Mouse (Mus musculus): Measurements from ENCODE around the gene Dnm2. TPM values are rescaled to one million over a fixed set of nuclear protein-coding genes. Genes with fewer than 3 reads are reported as not detected.
"Not testable (repeated sequence)": the region's sequence is repeated elsewhere in the genome, so short reads cannot be mapped to it uniquely, and the experiment has no call there.

Dnm2 gene
- total RNA-seq, 2 experiments from 2014 or later = 63.9 to 72.4 TPM

- DNase-seq = no peak
- intact Hi-C loops (cut with DNase I) = no loop called here
These were observed 111.8 kb downstream of the Dnm2 start for GRCm38 (mm10) chr9:21536501-21536900.

- DNase-seq = no peak
- intact Hi-C loops (cut with DNase I) = no loop called here
These were observed 112.3 kb downstream of the Dnm2 start for GRCm38 (mm10) chr9:21537009-21537408.

GRCm38 (mm10) chr9:21539981-21540753 is 115.5 kb downstream of the Dnm2 start:
- intact Hi-C loops (cut with DNase I) = no loop called here

GRCm38 (mm10) chr9:21542001-21542400 is 117.3 kb downstream of the Dnm2 start:
- intact Hi-C loops (cut with DNase I); DNase-seq: not testable (repeated sequence)

More at GRCm38 (mm10) chr9:21539981-21540753, 115.5 kb downstream of the Dnm2 start:
- DNase-seq = no peak

DNA sequence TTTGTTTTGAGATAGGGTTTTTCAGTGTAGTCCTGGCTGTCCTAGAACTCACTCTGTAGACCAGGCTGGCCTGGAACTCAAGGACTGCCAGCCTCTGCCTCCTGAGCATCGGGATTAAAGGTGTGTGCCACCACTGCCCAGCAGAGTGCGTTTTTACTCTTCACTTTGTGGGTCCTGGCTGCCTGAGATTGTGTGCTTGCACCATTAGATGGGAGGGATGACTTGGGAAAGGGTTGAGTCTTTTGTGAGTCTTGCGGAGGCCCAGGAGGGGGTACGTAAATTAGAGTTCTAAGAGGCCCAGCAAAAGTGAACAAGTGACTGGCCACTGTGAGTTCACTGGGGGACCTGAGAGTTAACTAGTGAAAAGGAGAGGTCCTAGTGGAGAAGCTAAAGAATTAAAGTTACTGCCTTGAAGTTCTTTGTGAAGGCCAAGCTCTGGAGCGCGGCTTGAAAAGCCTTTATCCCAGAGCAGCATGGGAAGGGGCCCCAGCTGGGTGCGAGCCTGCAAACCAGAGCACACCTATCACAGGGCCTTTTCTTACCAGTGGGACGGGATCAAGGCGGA is 120.7 kb downstream of the Dnm2 start:
- no peak for DNase-seq
- intact Hi-C loops (cut with DNase I) = no loop called here

- DNase-seq = peak; percentile 99
- intact Hi-C loops (cut with DNase I) = loop anchor here (2.0 kb wide), 2 partner anchors 35 to 45 kb away; partner anchors contain the start of gene Tmed1
These were observed 121.4 kb downstream of the Dnm2 start for GRCm38 (mm10) chr9:21545916-21546788.

DNA sequence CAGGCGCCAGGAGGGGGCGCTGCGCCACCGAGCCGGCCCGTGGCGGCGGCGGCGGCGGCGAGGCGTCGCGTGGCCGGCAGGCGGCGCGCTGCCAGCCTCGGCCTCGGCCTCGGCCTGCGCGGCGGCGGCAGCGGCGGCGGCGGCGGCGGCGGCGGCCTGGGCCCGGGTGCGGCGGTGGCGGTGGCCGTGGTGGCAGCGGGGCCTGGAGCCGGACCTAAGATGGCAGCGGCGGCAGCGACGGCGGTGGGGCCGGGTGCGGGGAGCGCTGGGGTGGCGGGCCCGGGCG is 122.0 kb downstream of the Dnm2 start, which contains the start of gene Carm1:
TSS of gene Carm1 (plus strand) at position 106 of the 286 bp plus-strand sequence.
- intact Hi-C loops (cut with DNase I) = loop anchor here (2.0 kb wide), 2 partner anchors 36 to 44 kb away; partner anchors contain the start of gene Tmed1
- no peak for DNase-seq

DNA sequence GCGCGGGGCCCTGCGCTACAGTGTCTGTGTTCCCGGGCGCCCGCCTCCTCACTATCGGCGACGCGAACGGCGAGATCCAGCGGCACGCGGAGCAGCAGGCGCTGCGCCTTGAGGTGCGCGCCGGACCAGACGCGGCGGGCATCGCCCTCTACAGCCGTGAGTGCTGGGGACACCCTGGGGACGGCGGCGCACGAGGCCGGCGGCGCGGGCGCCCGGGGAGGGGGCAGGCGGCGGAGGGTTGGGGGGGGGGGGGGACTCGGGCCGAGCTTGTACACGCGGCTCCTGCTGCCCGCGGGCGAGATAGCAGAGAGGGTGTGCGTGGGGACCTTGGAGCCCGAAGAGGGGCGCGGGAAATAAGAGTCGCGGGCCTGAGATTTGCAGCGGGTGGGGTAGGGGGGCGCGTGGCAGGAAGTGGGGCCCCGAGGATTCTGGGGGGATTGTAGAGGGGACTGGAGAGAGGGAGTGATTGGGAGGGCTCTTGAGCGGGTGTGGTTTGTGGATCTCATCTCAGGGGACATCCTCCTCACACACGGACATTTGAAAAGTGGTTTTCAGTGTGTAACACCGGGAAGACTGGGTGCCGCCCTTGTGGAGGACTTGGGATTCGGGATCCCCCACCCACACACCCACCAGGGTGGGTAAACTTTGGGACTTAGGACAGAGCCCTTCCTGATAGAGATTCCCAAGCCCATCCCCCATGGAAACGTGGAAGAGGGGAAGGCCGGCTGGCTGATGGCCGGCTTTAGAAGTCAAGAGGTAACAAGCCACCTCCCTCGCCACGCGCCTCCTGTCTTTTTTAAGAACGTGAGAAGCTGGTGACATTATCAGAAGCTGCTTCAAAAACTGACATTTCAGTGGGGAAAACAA is 122.6 kb downstream of the Dnm2 start:
- peak; percentile 38 to 79 for DNase-seq
- intact Hi-C loops (cut with DNase I) = loop anchor here (2.0 kb wide), 2 partner anchors 37 to 43 kb away; partner anchors contain the start of gene Tmed1

DNA sequence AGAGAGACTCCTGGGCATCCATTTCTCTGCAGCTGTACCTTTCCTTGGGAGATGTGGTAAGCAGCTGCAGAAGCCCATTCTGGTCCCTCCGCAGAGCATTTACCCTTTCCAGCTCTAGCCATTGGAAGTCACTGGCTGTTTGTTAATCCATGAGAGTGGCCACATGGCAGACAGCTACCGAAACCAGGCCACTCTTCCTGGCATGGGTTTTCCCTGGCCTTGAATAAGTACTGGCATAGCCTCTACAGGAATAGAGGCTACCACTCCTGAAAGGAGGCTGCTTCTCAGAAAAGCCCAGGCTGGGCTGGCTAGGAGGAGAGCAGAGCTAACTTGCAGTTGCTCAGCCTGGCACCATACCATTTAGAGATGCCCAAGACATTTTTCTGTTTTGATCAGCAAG is 126.3 kb downstream of the Dnm2 start:
- intact Hi-C loops (cut with DNase I) = no loop called here
- DNase-seq = no peak

- intact Hi-C loops (cut with DNase I) = no loop called here
These were observed 129.0 kb downstream of the Dnm2 start for GRCm38 (mm10) chr9:21553607-21554273.

DNA sequence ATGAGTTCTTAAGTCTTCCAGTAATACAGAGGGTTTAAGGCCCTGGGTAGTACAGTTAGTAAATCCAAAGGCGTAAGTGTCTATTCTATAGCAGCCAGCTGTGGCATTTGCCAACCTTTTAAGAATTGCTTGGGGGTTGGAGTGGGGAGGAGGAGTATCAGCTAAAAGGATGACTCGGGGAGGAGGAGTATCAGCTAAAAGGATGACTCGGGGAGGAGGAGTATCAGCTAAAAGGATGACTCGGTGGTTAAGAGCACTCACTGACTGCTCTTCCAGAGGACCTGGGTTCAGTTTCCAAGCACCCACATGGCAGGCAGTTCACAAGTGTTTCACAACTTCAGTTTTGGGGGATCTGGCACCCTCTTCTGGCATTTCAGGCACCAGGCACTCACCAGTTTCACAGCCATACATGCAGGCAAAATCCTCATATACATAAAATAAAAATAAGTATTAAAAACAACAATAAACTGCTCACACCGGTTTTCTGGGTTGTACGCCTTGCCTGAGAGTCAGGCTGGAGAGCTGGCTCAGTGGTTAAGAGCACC is 130.6 kb downstream of the Dnm2 start:
- no peak for DNase-seq
- intact Hi-C loops (cut with DNase I) = no loop called here

More at GRCm38 (mm10) chr9:21553607-21554273, 129.0 kb downstream of the Dnm2 start:
- DNase-seq = no peak

GRCm38 (mm10) chr9:21556996-21557395 is 132.3 kb downstream of the Dnm2 start:
- DNase-seq = no peak
- intact Hi-C loops (cut with DNase I) = no loop called here

Small RNA genes lying within 50 kb of the gene (microRNA-seq; reads per million reads assigned to microRNA genes)
- 0 reads per million in 2 experiments for gene Mir199a-1 (ENCODE audit: borderline number of aligned reads in 2 of 2)

Other genes with a start within 250 kb of the Dnm2 start
- gene Keap1, start 185.5 kb upstream of the Dnm2 start, total RNA-seq (2021) = 10 to 100 TPM; 41.9 to 43.1 TPM
- gene S1pr5, start 176.5 kb upstream of the Dnm2 start, total RNA-seq (2021) = 1 to 10 TPM in 1 of 2 experiments, under 1 TPM in 1; 0.69 to 1.1 TPM
- gene Atg4d, start 159.6 kb upstream of the Dnm2 start, total RNA-seq (2021) = 10 to 100 TPM; 78.0 to 99.6 TPM
- gene Kri1, start 136.9 kb upstream of the Dnm2 start, total RNA-seq (2021) = 10 to 100 TPM; 16.5 to 18.0 TPM
- gene Cdkn2d, start 133.5 kb upstream of the Dnm2 start, total RNA-seq (2021) = 10 to 100 TPM; 15.9 to 18.4 TPM
- gene Ap1m2, start 112.6 kb upstream of the Dnm2 start, total RNA-seq (2021) = not detected
- gene Slc44a2, start 104.2 kb upstream of the Dnm2 start, total RNA-seq (2021) = 100 to 1,000 TPM; 118 to 124 TPM
- gene Ilf3, start 57.0 kb upstream of the Dnm2 start, total RNA-seq (2021) = 10 to 100 TPM; 28.9 to 29.0 TPM
- 1 to 10 TPM; 8.0 to 9.5 TPM for gene Qtrt1, start 13.1 kb upstream of the Dnm2 start, total RNA-seq (2021)
- 10 to 100 TPM; 44.9 to 46.9 TPM for gene Tmed1, start 85.3 kb downstream of the Dnm2 start, total RNA-seq (2021)
- 1 to 10 TPM; 1.8 to 2.0 TPM for gene AB124611, start 101.3 kb downstream of the Dnm2 start, total RNA-seq (2021)
- gene Carm1, start 122.0 kb downstream of the Dnm2 start, total RNA-seq (2021) = 10 to 100 TPM; 56.9 to 65.4 TPM
- gene Timm29, start 167.8 kb downstream of the Dnm2 start, total RNA-seq (2021) = 10 to 100 TPM; 59.8 TPM
- gene Yipf2, start 167.9 kb downstream of the Dnm2 start, total RNA-seq (2021) = 1 to 10 TPM; 7.3 to 8.0 TPM
- 10 to 100 TPM; 48.6 to 51.4 TPM for gene Smarca4, start 191.3 kb downstream of the Dnm2 start, total RNA-seq (2021)

All from heart, postnatal 36 days (tissue).